Mouse (Mus musculus): Measurements from ENCODE around the gene Cth.

DNA sequence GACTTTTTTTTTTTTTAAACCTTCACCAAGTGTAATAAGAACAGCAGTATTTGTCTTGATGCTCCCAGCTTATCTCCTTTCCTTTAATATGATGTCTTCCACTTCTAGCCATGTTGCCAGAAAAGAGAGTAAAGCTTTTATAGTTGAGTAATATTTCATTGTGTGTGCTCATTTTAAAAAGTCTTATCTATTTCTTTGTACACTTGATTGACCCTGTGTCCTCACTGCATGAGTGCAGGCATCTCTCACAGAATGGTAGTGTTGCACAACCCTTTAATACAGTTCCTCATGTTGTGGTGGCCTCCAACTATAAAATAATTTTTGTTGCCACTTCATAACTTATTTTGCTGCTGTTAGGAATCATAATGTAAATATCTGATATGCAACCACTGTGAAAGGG is 32.4 kb upstream of the Cth start:
- TF ChIP-seq GATA1 (IDR thresholded peaks at IDR 0.05; ENCODE audit: borderline replicate concordance, low read length) (no peak), FLI1 (IDR thresholded peaks at IDR 0.05; ENCODE audit: low read length) (no peak)
